Mouse (Mus musculus) neural tube, embryonic 10.5 days (tissue): ENCODE results near the gene Hoxd4.
A peak's percentile ranks its signal among the peaks of the same experiment; 100 is the strongest.

Experiments used
- DNase-seq: peaks from one replicate; pipeline ENCODE4 v3.0.0-alpha.2; 2017; ENCODE audit warnings: low spot score; ENCODE audit errors: extremely low spot score

Gene Hoxd4

DNA sequence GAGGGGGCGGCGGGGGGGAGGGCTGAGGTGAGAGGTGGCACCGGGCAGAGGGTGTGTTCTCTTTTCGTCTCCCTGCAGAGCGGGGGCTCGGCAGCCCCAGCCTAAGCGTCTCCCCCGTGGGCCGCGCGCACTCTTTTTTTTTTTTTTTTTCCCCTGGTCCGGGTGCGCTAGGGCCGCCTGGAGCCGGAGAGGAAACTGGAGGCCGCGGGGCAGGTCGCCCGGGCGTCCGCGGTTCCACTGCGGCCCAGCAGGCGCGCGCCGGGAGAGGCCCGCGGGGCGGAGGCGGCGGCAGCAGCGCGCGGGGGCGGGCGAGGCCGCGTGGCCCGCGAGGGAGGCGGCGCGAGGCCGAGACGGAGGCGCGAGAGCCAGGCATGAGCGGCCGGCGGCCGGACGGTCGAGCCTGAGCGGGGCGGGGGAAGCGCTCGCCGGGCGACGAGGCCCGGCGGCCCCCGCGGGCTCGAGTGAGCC is 6.7 kb upstream of the Hoxd4 start:
- peak; percentile 76 for DNase-seq

DNA sequence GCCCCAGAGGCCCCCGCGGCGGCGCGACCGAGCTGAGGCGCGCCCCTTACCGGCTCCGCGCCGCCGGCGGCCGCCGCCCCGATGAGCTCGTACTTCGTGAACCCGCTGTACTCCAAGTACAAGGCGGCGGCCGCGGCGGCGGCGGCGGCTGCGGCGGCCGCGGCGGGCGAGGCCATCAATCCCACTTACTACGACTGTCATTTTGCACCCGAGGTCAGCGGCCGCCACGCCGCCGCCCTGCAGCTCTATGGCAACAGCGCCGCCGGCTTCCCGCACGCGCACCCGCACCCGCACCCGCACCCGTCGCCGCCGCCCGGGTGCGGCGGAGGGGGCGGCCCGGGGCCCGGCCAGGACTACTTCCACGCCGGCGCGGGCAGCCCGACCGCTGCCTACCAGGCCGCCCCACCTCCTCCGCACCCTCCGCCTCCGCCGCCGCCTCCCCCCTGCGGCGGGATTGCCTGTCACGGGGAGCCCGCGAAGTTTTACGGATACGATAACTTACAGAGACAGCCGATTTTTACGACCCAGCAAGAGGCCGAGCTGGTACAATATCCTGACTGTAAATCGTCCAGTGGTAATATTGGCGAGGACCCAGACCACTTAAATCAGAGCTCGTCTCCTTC is 6.2 kb upstream of the Hoxd4 start:
- DNase-seq = peak; percentile 84

DNA sequence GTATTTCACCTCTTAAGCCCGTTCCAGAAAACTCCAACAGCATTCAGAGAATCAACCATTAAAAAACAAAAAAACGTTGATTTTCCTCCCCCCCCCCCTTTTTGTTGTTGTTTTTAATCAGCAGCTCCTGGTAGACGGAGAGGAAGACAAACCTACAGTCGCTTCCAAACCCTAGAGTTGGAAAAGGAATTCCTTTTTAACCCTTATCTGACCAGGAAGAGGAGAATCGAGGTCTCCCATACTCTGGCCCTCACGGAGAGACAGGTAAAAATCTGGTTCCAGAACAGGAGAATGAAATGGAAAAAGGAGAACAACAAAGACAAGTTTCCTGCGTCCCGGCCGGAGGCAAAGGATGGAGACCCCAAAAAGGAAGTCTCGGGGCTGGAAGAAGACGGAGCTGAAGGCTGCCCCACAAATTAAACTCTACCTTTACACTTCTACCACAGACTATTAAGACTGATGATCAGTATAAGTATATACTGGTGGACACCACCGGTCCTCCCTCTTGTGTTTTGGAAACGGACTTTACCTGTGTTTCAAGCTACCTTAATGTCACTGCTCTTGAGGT is 5.3 kb upstream of the Hoxd4 start:
- peak; percentile 36 for DNase-seq

DNA sequence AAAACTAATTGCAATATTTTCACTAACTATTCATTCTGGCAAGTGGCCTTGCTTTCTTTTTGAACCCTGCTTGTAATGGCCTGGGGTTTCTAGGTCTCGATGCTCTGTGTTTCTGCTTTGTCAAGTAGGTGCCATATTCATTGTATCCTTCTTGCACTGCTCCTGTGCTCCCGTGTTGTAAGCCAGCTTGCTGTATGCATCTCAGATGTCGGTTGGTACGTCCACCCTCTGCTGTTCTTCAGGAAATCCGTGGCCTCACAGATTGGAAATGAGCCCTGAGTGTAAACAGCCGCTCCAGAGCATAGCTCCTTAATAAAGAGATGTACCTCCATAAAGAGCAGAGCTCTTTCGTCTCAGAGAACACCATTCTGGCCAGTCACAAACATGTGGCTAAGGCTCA is 4.1 kb upstream of the Hoxd4 start:
- peak; percentile 35 for DNase-seq

DNA sequence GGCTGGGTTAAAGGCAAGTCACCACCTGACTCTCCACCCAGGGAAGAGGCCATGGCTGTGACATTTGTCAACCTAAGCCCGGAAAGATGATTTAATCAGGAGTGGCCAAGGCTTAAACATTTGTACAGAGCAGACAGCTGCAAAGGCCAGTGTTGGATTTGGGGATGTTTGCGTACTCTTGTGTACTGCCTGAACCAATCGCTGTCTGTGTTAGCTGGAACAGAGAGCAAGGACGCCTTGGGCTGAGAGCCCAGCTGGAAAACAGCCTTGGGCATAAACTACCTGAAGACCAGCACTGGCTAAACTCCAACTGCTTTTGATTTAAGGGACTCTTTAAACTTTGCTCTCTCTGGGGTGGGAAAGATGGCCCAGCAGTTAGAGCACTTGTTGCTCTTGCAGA is 3.1 kb upstream of the Hoxd4 start:
- peak; percentile 47 for DNase-seq

DNA sequence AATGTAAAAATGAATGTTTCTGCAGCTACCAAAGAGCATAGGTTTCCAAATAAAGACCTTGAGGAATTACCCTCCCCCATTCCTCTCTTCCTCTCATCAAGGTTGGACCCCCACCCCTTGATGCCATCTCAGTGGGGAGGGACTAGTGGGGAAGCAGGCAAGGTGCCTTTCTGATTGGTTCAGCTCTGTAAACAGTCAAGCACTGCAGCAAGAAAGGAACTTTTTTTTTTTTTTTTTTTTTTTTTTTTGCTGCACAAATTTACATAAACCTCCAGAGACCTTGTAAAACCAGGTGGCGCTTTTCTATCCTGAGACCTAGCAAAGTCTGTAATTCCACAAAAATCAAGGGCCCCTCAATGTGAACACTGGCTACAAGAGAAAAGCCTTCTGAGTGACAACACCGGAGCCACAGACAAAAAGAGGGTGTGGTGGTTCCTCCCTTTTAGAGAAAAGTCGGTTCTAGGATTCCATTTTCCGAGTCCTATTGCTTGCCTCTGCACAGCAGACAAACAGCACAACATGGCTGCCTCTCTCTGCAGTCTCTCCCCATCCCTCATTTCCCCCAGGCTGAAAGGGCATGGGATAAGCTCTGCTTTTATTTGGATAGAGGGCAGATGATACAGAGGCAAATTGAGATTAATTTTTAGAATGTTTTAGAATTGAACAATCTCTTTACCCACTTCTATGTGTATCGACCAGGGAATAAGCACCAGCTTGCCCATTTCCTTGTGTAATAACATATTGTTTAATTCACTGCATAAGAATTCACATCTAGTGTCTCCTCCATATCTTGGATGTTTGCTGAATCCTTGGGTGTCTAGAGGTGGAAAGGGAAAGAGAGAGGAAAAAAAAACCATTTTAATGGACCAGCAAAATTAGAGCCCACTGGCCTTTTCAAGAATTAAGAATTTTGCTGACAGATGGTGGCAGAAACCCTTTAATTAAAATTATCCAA is 2.0 kb upstream of the Hoxd4 start:
- peak; percentile 33 for DNase-seq

DNA sequence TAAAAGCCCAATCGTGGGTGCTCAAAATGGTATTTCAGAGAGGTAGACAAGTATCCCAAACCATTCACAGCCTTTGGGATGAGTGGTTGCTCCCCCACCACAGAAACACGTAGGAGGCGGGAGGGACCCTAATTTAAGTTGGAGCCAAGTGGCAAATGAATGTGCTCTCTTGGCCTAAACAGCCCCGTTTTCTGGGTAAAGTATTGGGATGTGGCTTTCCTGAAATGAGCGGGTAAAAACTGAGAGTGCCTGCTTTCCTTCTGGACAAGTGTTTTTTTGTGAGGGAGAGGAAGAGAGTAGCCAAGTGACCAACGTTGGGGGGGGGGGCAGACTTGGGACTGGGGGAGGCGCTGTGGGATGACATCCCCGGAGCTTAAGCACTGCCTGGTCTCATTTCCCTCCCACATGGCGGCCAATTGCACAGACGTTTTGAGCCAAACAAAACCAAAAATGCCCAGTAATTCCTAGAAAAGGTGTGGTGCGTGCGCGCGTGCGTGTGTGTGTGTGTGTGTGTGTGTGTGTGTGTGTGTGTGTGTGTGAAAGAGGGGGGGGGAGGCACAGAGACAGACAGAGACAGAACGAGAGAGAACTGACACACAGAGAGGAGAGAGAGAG is 693 bp upstream of the Hoxd4 start:
- peak; percentile 58 for DNase-seq

DNA sequence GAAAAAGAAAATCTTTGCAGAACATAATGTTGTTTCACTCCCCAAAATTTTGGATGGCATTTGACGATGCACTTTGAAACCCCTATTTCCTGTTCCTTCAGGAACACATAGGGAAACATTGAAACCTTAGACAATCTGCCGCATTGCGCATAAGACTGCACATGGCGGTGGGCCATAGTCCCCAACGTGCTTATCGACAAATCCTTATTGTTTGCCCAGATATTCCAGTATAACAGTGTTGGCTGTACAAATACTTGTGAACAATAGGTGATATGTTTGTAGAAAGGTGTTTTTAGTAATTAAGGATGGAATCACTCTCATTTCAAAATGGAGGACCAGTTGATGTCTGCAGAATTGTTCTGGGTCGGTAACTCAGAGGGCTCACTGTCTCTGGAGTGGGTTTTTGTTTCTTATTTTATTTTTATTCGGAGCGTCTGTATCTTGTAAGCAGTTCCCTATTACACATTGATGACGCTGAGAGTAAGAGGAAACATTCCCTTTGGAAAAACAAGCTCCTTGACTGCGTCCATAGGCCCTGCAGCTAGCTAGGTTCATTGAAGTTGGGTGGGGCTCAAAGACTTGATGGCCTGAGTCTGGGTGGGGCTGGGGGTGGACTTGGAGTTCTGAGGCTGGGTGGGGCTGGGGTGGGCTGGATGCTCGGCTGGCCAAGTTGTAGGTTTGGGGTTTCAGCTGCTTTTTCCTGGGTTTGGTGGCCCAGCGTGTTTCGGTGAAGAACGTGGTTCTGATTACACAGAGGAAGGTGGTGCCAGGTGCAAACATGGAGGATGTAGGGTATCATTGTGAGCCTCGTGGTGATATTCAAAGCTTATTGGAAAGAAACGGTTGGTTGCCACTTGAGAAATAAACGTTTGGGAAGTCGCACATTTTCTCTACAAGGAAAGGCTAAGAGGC is 1.8 kb downstream of the Hoxd4 start:
- peak; percentile 48 for DNase-seq

DNA sequence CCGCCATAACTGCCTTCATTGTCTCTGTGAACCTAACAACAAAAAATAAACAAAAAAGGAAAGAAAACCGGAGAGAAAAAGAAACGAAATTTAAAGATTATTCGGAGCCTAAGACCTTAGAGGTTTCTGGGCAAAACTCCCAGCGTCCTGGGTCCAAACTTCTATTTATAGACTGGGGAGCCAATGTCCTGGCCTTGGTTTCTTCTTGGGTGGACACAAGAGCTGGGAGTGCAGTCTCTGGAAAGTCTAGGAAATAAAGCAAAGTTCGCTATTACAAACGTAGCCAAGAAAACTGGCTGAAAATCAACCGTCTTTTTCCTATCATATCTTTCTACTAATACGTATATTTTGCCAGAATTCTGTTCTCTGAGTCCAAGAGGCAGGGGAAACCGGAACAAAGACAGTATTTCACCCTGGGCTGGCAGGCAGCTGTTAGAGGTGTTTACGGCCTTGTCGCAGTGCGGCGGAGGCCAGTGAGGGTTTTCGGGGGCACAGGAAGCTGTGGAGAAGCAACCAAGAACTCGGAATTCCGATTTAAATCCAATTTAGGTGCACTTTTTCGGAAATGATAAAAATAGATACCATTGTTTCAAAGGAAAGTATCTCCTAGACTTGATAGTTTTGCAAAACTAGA is 2.5 kb downstream of the Hoxd4 start:
- DNase-seq = no peak

DNA sequence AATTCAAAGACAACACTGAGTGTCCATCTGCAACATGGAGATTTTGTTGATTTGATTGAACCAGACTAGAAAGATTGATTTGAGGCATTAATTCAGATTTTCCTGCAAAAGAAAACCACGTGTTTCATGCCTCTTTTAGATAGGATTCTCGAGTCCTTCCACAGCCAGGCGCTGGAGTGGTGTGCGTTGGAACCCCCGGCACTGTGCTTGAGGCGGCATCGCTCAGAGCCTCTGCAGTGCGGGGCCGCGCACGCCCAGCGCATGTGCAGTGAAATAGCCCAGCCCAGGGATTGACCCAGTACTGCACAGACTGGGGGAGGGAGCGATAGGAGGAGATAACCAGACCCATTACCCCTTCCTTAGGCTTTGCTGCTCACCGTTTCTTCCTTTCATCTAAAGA is 3.2 kb downstream of the Hoxd4 start:
- DNase-seq = no peak

DNA sequence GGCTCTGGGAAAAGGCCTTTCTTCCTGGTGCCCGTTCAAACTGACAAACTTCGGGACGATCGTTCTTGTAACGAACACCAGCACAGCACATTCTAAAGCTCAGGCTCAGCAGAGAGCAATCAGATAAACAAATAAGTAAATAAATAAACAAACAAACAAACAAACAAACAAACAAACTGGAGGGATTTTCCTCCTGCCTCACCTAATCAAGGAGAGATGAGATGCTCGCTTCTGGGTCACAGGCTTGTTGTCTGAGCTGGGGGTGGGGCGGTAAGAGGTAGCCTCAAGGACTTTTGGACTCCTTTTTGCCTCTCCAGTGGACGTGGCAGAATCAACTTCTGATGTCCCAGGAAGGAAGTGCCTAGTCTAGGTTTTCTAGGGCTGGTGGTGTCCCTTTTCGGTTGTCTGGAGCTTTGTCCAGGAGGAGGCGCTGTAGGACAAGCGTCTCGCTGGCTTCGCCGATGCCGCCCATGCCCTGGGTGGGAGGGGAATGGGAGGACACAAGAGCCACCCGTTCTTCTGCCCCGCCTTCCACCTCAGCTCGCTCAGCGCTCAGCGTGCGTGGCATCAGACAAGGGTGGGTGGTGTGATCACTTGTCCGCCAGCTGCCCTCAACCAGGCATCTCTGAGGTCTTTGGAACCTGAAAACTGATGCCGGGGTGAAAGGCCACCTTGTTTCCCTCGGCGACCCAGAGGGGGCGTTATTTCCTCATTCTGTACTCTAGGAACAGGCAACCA is 3.9 kb downstream of the Hoxd4 start:
- DNase-seq = peak; percentile 98

DNA sequence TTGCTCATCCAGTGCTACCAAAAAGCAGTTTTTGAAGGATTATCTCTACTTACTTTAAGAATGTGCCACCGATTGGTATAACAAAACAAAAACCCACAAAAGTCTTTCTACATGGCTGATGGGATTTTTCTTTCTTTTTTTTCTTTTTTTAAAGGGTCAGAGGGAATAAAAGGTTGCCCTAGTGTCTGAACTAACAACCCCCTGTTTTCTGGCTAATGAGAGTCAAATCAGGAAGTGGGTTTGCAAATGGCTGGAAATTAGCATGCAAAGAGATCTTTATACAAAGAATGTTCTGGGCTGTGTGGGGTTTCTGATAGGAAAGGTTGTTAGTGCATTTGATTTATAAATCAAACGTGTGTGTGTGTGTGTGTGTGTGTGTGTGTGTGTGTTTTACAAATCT is 8.7 kb downstream of the Hoxd4 start:
- no peak for DNase-seq

DNA sequence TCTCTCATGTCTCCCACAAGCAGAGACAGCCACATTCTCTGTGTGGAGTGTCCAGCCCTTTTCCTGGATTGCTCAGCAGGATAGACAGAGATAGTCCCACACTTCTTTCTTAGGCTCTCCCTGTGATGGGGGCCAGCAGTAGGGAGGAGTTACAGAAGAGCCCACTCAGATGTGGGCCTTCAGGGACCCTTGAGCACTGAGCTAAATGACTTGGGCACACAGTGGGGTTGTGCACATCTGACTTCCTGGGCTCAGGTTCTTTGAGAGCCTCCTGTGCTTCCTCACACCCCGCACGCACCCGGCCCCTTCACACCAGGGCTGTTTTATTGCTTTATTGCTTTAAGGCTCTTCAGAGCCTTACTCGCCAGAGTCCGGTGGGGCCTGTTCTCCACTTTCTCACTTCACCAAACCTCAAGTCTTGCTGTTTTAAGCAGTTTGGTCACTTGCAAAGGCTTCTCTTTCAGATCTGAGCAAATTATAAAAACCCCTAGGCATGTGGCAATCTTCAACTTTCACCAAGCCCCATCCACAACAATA is 9.3 kb downstream of the Hoxd4 start:
- peak; percentile 56 for DNase-seq

DNA sequence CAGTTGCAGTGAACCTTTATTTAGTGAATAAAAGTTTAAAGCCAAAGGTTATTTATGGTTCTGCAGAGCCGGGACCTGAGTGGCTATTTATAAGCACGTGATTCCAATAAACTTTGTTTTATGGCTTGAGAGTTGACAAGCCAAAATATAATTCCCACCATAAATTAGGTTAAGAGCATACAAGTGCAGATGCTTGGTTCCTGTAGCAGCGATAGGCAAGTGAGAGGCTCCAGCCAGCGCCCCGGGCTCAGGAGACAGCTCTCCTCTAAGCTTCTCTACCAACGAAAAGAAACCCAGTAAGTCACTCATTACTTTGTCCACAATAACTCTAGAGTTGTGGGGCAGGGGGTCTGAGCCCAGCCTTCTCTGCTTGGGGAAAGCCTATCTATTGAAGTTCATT is 10.2 kb downstream of the Hoxd4 start:
- peak; percentile 57 for DNase-seq

DNA sequence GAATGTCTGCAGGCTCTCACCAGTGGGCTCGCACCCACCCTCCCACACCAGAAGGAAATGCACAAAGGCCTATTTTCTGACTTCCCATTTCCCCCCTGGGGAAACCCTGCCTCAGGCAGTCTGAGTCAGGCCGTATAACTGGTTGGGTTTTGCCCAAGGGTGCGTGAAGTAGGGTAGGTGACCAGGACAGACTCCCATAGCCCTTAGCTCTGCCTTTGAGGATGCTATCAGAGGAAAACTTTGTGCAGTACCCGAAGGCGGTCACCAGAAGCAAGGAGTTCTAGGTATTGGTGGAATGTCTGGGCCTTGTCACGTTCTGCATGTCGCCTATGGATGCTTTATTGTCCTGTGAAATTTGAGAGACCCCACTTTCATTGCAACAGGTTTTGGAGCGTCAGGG is 11.2 kb downstream of the Hoxd4 start:
- peak; percentile 54 for DNase-seq

DNA sequence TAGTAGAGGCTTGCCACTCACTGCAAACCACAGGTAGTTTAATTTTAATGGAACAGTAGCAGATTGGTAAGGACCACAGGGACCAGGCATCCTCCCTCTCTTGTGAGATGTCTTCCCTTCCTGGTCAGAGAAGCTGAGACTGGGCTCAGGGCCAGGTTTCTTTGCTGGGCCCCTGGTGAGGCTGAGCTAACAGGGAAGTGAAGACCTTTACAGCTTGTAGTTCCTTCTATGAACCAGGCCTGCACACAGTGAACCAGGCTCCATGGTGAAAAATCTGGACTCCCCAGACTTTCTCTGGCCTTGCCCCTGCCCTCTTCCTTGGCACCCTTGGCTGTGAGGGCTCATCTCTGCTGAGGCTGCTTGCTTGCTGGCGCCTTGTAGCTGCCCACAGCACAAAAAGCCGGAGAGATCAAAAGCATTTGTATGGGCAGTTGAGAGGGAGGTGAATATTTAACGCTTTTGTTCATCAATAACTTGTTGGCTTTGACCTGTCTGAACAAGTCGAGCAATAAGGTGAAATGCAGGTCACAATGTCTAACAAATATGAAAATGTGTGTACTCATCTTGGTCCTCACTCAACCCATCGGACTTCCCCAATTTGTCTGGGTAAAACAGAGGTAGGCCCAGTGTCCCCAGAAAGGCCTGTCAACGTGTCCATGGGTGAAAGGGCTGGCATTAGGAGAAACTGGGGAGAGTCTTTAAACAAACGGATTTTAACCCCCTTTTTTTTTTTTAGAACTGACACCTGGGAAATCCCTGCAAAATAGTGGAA is 12.7 kb downstream of the Hoxd4 start:
- peak; percentile 58 for DNase-seq

DNA sequence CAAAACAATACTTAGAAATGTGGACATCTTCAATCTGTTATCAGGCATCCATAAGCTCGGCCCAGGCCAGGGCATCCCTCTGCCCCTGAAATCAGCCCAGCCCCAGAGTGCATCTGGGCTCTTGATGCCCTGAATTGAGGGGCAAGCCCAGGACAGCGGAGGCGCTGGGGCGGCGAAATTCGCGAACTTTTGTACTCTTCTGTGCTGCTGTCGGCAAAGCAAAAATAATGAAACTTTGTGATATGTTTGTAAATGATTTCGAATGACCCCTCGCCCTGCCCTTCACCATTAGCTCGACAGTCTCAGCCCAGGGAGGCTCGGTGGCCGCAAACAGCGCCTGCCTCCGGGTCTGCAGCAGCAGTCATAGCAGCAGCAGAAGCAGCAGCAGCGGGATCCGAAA is 13.4 kb downstream of the Hoxd4 start:
- peak; percentile 57 for DNase-seq

DNA sequence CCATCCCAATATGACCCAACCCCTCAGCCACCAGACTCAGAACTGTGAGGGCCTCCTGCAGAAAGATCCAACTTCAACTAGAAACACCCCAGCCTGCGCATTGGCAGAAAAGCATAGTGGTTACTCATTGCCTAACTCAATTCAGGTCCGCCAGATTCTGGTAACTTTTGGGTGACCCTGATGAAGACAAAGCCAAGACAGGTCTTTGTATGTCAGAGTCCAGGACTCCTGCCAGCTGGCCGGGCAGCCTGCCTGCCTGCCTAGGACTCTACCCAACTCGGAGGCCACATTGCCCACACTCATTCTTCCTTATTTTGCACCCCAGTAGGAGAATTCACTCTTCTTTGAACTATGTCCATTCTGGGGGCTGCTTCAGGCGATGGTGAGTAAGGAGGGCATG is 14.8 kb downstream of the Hoxd4 start, which contains the start of gene Gm28230:
TSS of gene Gm28230 (plus strand) at position 178 of the 400 bp plus-strand sequence.
- DNase-seq = peak; percentile 64
